Mouse (Mus musculus) T-helper 17 cell (primary cell): ENCODE results near the gene Olfr866.

Experiments
- in situ Hi-C, 2 experiments: fragments of 300-600 bp; cut with MboI, MseI; formaldehyde crosslinking; loops; 1 replicate in 1 of 2; 2 replicates in 1 of 2; pipeline ENCODE4 v1.15.1; 2025; ENCODE audit warnings: high pct_unique_total_duplicates in 2 of 2

The Olfr866 gene

DNA sequence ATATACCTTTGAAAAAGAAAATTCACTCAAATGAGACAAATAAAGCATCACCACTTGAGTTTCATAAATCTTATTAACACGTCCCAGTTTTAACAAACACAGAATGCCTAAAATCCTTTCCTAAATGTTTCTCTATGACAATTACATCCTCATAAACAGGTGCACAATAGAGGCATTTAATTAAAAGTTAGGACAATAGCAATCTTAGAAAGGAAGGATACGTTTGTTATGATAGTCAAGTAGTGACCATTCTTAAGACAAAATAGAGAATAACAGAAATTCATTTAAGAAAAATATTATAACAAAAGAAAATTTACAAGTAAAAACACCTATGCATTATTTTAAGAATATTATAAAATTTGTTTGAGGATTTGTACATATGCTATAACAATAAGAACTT lies at the start of gene Olfr866:
Gene Olfr866, minus strand, starts transcription at position 101 of the 400 bp plus-strand sequence.
- in situ Hi-C loops: no loop called here

DNA sequence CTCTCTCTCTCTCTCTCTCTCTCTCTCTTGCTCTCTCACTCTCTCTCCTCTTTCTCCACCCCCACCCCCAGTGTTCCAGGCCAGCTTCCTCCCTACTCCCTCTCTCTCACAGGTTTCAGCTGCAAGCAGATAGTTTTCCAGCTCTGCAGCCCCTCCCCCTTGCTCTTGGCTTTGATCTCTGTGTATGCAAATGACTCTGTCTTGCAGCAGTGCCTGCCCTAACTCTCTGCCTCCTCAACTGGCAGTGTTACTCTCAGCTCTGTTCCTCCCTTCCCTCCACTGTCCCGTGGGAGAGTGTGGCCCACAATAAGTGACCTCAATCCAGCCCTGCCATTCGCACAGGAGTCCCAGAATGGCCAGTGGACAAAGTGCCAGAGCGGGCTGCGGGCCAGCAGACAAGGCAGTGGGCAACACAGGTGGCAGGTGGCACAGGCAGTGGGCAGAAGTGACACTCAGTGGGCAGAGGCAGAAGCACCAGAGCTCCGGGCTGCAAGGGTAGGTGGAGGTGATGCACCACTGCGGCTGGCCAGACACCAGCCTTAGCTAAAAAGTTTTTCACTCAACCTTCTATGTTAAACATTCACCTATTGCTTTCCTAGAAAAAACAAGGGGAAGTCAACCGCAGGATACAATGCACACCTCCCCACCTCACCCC lies 45.8 kb upstream of the Olfr866 start:
- in situ Hi-C loops: no loop called here

DNA sequence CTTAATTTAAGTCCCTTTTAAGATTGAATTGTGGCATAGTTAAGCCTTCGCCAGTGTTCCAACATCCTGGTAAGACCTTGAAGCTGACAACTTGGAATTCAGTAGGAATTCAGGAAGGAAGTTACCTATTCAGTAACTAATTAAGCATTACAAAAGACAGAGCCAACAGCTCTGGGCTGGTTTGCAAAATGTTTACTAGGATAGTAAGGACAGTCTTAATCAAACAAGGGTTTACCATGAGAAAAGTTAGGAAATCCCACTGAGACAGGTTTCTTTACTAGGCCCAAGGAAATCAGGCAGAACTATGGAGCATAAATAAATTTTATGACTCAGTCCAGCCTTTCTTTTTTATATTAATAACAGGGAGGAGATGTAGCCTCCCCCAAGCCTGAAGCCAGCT lies 43.5 kb upstream of the Olfr866 start:
- in situ Hi-C loops: no loop called here

DNA sequence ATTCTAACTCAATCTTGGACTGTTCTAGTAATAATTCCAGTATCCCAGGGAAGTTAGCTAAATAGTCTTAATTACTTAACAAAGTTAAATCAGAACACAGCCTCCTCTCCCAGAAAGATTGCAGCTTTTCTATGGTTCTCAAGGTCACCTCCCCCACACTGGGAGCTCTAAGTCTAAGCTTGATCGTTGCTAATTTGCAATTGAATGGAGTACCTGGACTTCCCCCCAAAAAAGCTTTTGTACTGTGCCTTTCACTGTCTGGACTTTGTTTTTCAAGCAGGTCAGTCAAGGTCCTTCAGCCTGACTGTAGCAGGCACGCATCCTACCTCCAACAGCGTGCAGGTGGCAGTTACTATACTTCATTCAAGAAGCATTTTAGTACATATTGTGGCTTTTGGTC lies 42.4 kb upstream of the Olfr866 start:
- in situ Hi-C loops: no loop called here

DNA sequence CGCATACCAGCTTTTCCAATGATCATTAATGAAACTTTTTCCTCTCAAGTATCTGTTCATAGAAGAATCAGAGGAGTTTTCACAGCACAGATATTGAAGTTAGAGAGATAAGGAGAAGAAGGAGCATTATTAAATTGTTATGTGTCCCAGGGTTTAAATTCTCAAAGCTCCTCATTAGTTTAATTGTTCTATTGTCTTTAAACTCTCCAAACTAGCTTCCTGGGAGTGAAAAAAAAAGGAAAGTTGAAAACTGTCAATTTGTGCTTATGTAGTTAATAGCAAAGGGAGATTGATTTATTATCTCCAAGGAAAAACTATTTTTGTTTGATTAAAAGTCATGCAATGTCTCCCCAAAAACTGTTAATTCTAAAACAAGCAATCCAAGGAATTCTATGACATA lies 29.6 kb upstream of the Olfr866 start, which contains the start of gene Olfr867:
Gene Olfr867, minus strand, starts transcription at position 101 of the 400 bp plus-strand sequence.
- in situ Hi-C loops: no loop called here

DNA sequence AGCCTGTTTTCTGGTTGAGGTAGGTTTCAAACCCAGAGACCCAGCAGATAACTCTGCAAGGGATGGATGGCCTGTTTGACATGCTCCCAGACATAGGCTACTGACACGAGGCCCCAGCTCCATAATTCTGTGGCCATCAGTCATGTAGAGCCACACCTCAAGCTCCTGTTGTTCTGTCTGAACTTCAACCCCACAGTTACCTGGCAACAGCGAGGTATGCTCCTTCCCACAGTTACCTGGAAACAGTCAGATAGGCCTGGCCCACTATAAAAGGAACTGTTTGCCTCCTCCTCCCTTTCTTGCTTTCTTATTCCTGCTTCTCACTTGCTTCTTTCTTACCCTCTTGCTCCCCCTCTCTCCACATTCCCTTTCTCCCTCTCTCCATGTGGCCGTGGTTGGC lies 20.1 kb upstream of the Olfr866 start:
- in situ Hi-C loops: no loop called here
